Mouse (Mus musculus) embryonic stem cell, embryonic (primary cell): Measurements from ENCODE around the gene Gm20838.
"Not testable (repeated sequence)": the region's sequence is repeated elsewhere in the genome, so short reads cannot be mapped to it uniquely, and the experiment has no call there.

Experiments
- CTCF ChIA-PET, 4 experiments: fragments of 300-600 bp in 2 of 4; fragments of 350-600 bp in 2 of 4; sonication (Branson Sonifier 250); formaldehyde crosslinking; loops; one replicate each; lab custom pipeline; 2022; ENCODE audit warnings: inconsistent platforms in 2 of 4; lab: Charles Lee
- POLR2A ChIA-PET, 4 experiments: fragments of 300-600 bp in 2 of 4; fragments of 350-600 bp in 2 of 4; sonication (Branson Sonifier 250); formaldehyde crosslinking; loops; one replicate each; lab custom pipeline; 2022; ENCODE audit warnings: antibody characterized with exemption in 4 of 4, inconsistent platforms in 1 of 4; lab: Charles Lee

The Gm20838 gene

GRCm38 (mm10) chrY:33543064-33543463 is at the start of gene Gm20838:
Gene Gm20838 (minus strand): TSS chrY:33543164.
- POLR2A ChIA-PET, CTCF ChIA-PET: not testable (repeated sequence)
